Mouse (Mus musculus) lung, postnatal 0 days (tissue): Measurements from ENCODE around the gene Usp36. TPM values are rescaled to one million over a fixed set of nuclear protein-coding genes. Genes with fewer than 3 reads are reported as not detected.

ENCODE experiments used
- ATAC-seq: fragments of 200-750 bp; cut with Nextera tagmentation; 2 replicates; pipeline ENCODE4 v1.8.0; 2017; ENCODE audit warnings: moderate library complexity
- DNase-seq: peaks from one replicate; pipeline ENCODE4 v3.0.0-alpha.2; 2016; ENCODE audit warnings: low spot score
- H3K27ac ChIP-seq: fragments of 300-500 bp; sonication (generic); 2 replicates; pipeline ENCODE4 v1.5.1; 2014; ENCODE audit warnings: antibody characterized with exemption, mild to moderate bottlenecking, low read length, mixed read lengths
- H3K27me3 ChIP-seq: fragments of 300-500 bp; sonication (generic); replicated peaks from 2 replicates; pipeline ENCODE4 v1.6.1; 2014; ENCODE audit warnings: low read length, mixed read lengths; ENCODE audit not compliant: insufficient read depth
- H3K36me3 ChIP-seq: fragments of 300-500 bp; sonication (generic); 2 replicates; pipeline ENCODE4 v1.6.1; 2014; ENCODE audit warnings: low read length, mixed read lengths; ENCODE audit not compliant: insufficient read depth
- H3K4me1 ChIP-seq: fragments of 300-500 bp; sonication (generic); 2 replicates; pipeline ENCODE4 v1.6.1; 2014; ENCODE audit warnings: antibody characterized with exemption, low read depth, low read length, mixed read lengths; ENCODE audit not compliant: insufficient read depth
- H3K4me2 ChIP-seq: fragments of 300-500 bp; sonication (generic); replicated peaks from 2 replicates; pipeline ENCODE4 v1.6.1; 2014; ENCODE audit warnings: low read depth, mild to moderate bottlenecking, low read length, moderate library complexity, mixed read lengths
- H3K4me3 ChIP-seq: fragments of 300-500 bp; sonication (generic); 2 replicates; pipeline ENCODE4 v1.5.1; 2014; ENCODE audit warnings: low read depth, low read length
- H3K9ac ChIP-seq: fragments of 300-500 bp; sonication (generic); replicated peaks from 2 replicates; pipeline ENCODE4 v1.6.1; 2014; ENCODE audit warnings: low read depth, mild to moderate bottlenecking
- H3K9me3 ChIP-seq: fragments of 300-500 bp; sonication (generic); 2 replicates; pipeline ENCODE4 v1.6.1; 2016; ENCODE audit warnings: low read length, mixed read lengths
- CTCF ChIP-seq: IDR thresholded peaks from 2 replicates; pipeline ENCODE4 v1.5.1; 2016; ENCODE audit warnings: antibody characterized with exemption, mild to moderate bottlenecking
- EP300 ChIP-seq: IDR thresholded peaks from 2 replicates; pipeline ENCODE4 v1.6.1; 2016; ENCODE audit warnings: antibody characterized with exemption, mild to moderate bottlenecking, control low read depth
- WGBS: fragments of 180-500 bp; shearing (Covaris S2); extraction: QIAGEN DNeasy Blood & Tissue Kit; methylation state at CpG from one replicate; pipeline ENCODE4 v1.1.7; 2014; 5-methylcytosine and 5-hydroxymethylcytosine counted together
- polyA plus RNA-seq: library from polyadenylated mRNA; unstranded; fragments of >200 nt; fragmentation: Nextera tagmentation; extraction: Ambion mirVana; gene quantifications from 2 replicates; pipeline ENCODE4 v1.2.1, GENCODE M21; 2015

Usp36 gene
- polyA plus RNA-seq, 1 experiment from 2014 or later: 11.8 TPM

DNA sequence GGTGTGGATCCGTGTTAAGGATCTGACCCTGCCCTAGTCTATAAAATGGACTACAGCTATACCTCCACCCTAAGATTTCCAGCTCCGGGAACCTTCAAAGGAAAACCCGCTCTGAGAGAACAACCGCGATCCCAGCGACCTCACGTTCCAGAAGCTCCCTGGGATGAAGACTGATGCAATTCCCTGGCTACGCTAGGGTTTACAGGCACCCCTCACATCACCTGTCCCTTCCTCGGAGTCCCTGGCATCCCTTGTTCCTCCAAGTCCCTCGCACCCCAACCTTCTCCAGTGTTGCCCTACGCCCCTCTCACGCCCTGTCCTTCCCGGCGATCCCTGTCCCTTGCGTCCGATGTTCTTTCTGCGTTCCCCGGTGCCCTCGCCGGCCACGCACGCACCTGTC, 482 bp downstream of the Usp36 start:
- ATAC-seq: 0 out of 2 replicates have a peak, but pooled peaks have one; percentile 0

DNA sequence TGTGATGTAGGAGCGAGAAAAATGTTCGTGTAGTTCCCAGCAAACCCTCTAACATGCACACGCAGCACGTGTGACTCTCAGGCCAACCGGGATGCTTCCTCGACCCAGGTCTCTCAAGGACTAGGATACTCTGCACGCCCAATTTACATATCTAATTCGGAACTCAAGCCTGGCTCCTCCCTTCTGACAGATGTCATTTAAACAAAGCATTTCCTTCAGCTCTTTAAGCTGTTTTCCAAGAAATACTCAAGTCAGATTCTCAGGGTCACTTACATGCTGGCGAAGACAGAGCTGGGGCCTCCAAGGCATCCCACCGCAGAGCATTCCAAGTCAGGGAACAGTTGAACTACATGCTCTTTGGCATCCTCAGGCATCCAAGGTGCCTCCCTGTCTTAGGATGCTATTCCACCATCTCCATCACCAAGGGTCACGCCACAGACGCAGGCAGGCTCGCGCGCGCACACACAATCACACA, 970 bp downstream of the Usp36 start:
- Histone ChIP-seq H3K4me3 (peak overlapping the region; percentile 81), H3K4me2 (peak overlapping the region; percentile 79), H3K9ac (peak overlapping the region; percentile 85), H3K27ac (peak overlapping the region; percentile 93; the same call in 1 of the 2 replicates), H3K9me3 (no peaks in the 10 kb centered on the region), H3K36me3 (peaks cover 11% of the 10 kb centered on the region; the same call in 1 of the 2 replicates), H3K27me3 (no peaks in the 10 kb centered on the region), H3K4me1 (peaks cover 14% of the 10 kb centered on the region; the same call in 1 of the 2 replicates)
- WGBS: under 1% methylated on average over 16 of the region's 16 CpGs
- DNase-seq (peak; percentile 50), ATAC-seq (no peak)
- TF ChIP-seq EP300 (no peak), CTCF (no peak)

More for the DNA sequence above, 482 bp downstream of the Usp36 start:
- TF ChIP-seq CTCF (no peak), EP300 (no peak)
- peaks cover 6% of the 10 kb centered on the region; the same call in 1 of the 2 replicates for H3K36me3 ChIP-seq
- no peaks in the 10 kb centered on the region for H3K9me3 ChIP-seq
- H3K4me1 ChIP-seq: peaks cover 14% of the 10 kb centered on the region; the same call in 1 of the 2 replicates
- WGBS: under 1% methylated on average over 22 of the region's 22 CpGs
- peak overlapping the region; percentile 81 for H3K4me3 ChIP-seq
- peak overlapping the region; percentile 79 for H3K4me2 ChIP-seq
- peak overlapping the region; percentile 93 for H3K27ac ChIP-seq
- peak overlapping the region; percentile 85 for H3K9ac ChIP-seq
- DNase-seq: peak; percentile 50
- no peaks in the 10 kb centered on the region for H3K27me3 ChIP-seq

DNA sequence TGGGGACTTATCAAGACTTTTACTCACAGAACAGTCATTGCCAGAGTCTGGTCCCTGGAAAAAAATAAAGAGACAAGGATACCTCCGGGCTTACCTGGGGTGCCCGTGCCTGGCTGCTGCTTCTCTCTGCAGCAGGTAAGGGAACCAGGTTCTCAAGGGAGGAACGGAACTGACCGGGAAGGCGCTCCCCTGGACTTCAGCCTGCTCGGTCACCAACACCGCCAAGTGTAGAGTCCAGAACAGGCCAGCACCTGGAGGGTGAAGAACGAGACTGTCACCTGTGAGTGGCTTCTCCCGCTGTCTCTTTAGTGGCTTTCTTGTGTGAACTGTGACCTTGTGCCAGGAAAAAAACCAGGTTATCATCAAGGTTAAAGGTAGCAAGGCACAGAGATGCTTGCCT, 2.5 kb downstream of the Usp36 start:
- DNase-seq (no peak), ATAC-seq (no peak)
- peaks cover 14% of the 10 kb centered on the region; the same call in 1 of the 2 replicates for H3K4me1 ChIP-seq
- H3K36me3 ChIP-seq: peaks cover 21% of the 10 kb centered on the region; the same call in 1 of the 2 replicates
- no peak overlapping the region for H3K4me3 ChIP-seq
- H3K27ac ChIP-seq: peak overlapping the region; percentile 14; the same call in 1 of the 2 replicates
- TF ChIP-seq CTCF (no peak), EP300 (no peak)
- H3K4me2 ChIP-seq: no peak overlapping the region
- H3K9ac ChIP-seq: no peak overlapping the region
- no peaks in the 10 kb centered on the region for H3K27me3 ChIP-seq
- no peaks in the 10 kb centered on the region for H3K9me3 ChIP-seq
- 91% methylated on average over 9 of the region's 9 CpGs for WGBS

DNA sequence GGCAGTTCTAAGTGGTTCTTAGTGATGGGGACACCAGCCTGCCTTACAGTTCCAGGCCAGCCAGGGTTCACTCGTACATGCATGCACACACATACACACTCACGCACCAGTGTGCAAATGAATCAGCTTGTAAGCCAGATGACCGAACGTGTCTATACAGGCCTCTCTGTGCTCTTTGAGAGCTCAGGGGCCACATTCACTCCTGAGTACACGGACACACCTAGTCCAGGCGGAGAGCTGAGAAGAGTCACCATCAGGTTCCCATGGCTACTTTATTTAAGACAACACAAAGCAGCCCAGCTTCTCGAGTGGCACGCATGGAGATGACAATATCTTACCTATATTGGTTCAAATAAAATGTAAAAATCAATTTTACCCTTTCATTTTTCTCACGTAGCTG, 3.6 kb downstream of the Usp36 start:
- DNase-seq (peak; percentile 53), ATAC-seq (no peak)
- no peaks in the 10 kb centered on the region for H3K9me3 ChIP-seq
- H3K36me3 ChIP-seq: peaks cover 24% of the 10 kb centered on the region; the same call in 1 of the 2 replicates
- no peak overlapping the region for H3K9ac ChIP-seq
- H3K4me1 ChIP-seq: peaks cover 14% of the 10 kb centered on the region; the same call in 1 of the 2 replicates
- H3K4me2 ChIP-seq: no peak overlapping the region
- peak overlapping the region; percentile 63 for H3K27ac ChIP-seq
- 70% methylated on average over 9 of the region's 9 CpGs for WGBS
- H3K4me3 ChIP-seq: no peak overlapping the region
- no peaks in the 10 kb centered on the region for H3K27me3 ChIP-seq
- TF ChIP-seq EP300 (no peak), CTCF (no peak)

DNA sequence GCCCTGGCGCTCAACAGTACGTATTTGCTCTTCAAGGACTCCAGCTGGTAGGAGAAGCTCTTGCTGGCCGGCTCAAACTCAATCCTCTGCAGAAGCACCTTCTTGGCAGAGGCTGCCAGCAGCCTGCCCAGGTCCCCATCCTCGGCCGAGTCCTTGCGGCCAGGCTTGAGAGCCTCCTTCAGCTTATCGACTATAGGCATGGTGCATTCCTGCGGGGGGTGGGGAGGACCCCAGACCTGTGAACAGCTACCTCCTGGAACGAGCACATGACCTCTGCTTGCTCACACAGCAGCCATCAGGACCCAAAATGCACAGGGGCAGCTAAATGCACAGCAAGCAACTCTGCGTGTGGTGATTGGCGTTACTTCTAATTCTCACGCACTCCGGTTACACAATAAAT, 4.3 kb downstream of the Usp36 start:
- Histone ChIP-seq H3K4me1 (peaks cover 13% of the 10 kb centered on the region; the same call in 1 of the 2 replicates), H3K9me3 (no peaks in the 10 kb centered on the region), H3K4me2 (no peak overlapping the region), H3K36me3 (peaks cover 24% of the 10 kb centered on the region; the same call in 1 of the 2 replicates), H3K4me3 (no peak overlapping the region), H3K27ac (peak overlapping the region; percentile 63), H3K9ac (no peak overlapping the region), H3K27me3 (no peaks in the 10 kb centered on the region)
- ATAC-seq (peak; percentile 23), DNase-seq (peak; percentile 84)
- 61% methylated on average over 13 of the region's 13 CpGs for WGBS
- no peak for TF ChIP-seq EP300
- TF ChIP-seq CTCF: no peak

DNA sequence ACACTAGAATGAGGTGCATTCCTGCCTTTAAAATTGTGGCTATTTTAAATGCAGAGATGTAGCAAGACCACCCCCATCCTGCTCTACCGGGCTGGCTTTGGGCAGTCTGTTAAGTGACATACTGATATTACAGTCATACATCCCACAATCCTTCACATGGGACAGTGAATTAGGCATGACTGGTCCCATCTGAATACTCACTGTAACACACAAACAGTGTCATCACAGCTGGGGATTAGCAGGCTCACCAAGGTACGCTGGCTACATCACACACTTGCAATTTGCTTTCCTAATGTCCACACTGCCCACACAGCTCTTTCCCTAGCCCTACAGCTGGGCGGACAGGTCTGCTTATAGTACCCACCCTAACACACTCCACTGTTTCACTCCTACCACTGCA, 9.8 kb downstream of the Usp36 start:
- Histone ChIP-seq H3K9ac (no peak overlapping the region), H3K4me1 (no peaks in the 10 kb centered on the region), H3K27ac (no peak overlapping the region), H3K4me3 (no peak overlapping the region), H3K9me3 (no peaks in the 10 kb centered on the region), H3K27me3 (no peaks in the 10 kb centered on the region), H3K36me3 (peaks cover 45% of the 10 kb centered on the region; the same call in 1 of the 2 replicates), H3K4me2 (no peak overlapping the region)
- no peak for TF ChIP-seq CTCF
- no peak for TF ChIP-seq EP300
- WGBS: 85% methylated on average over 3 of the region's 3 CpGs
- DNase-seq (no peak), ATAC-seq (no peak)
